Mouse (Mus musculus) 3T3-L1 (cell line): ENCODE results near the gene Dusp15.

Experiments
- DNase-seq: peaks from one replicate; pipeline ENCODE4 v3.0.0-alpha.2; 2015; ENCODE audit warnings: low read depth, low spot score

The Dusp15 gene

DNA sequence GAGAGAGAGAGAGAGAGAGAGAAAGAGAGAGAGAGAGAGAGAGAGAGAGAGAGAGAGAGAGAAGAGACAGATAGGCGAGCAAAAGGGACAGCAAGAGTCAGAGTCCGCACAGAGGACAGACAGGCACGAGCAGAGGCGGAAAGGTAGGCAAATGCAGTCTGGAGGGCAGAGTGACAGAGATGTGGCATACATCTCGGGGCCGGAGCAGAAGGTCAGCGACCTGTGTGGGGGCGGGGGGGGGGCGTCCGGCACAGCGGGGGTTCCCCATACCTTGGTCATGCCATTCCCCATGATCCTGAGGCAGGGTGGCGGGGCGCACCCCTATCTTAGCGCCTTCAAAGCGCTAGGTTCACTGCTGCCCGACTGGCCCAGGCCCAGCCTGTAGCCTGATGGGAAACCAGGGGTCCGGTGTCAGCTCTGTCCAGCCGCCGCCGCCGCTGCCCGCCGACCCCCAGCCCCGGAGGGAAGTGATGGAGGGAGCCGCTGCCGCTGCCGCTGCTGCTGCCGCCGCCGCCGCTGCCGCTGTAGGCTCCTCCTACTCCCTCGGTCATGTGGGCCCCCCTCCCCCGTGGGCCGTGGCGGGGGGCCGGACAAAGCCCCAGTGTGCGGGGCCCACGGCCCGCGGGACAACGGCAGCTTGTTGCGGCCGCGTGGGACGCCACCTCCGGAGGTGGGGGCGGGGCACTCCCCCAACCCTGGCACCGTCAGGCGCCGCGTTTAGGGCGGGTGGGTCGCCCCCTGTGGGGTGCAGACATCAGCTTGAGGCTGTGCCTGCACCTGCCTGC, at the start of gene Dusp15:
Gene Dusp15, minus strand, starts transcription at position 634 of the 785 bp plus-strand sequence.
- DNase-seq, result no peak

DNA sequence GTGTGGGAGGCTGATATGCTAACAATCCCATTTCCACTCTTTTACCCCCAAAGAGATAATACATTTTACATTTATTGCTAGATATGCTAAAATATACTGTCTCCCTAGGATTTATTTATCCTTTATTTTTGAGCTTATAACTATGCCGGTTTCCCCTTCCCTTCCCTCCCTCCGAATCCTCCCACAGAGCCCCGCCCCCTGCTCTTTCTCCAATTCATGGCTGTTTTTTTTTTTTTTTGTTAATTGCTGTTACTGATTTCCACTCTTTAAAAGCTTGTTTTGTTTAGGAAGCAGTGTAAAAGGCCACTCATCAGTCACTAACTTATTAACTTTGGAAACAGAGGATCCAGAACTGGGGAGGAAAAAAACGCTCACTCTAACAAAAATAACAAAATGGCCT, 45.5 kb upstream of the Dusp15 start:
- DNase-seq, result no peak

DNA sequence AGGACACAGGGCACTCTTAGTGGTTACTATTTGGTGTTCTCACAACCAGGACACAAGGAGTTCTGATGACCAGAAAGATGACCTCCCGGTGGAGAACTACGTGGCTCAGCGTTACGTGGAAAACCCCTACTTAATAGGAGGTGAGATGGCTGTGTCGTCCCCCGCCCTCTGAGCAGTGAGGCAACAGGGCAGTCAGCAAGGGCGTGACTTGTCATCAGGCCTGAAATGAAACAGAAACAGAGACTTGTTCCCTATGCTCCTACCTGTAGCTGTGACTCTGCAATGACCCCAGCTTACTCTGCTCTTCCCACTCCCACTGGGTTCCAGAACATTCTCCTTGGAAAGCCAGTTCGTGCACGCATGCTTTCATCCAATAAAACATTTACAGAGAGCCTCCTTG, 40.0 kb upstream of the Dusp15 start:
- no peak for DNase-seq

DNA sequence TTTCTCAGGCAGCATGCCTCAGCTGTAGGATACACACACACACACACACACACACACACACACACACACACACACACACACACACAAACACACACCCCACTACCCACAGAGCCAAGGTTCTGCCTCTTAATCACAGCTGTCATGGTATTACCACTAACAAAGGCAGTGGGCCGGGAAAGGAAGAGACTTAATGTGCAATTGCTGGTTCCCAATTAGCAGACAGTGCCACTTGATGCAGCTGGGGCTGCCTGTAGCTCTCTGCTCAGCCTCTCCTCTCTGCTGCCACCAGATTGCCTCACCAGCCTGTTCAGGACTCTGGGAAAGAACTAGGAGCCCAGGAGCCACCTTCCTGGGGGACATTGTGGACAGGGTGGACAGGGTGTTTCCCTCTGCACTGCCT, 34.1 kb upstream of the Dusp15 start:
- no peak for DNase-seq

DNA sequence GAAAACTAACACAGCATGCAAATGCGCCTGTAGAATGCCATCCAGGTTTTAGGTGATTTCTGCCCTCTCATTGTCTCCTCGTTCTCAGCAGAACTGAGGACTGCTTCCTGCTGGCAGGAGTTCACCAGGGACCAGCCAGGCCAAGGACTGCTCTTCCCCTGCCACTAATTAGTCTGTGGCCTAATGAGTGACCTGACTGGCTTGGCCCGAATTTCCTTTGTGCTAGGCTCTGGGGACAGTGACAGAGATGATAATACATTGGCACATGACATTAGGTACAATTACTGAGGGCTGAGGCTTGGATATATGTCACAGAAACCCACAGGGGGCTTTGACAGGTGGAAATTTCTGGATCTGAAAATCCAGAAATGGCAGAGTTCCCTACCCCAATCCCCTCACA, 25.5 kb upstream of the Dusp15 start:
- no peak for DNase-seq

DNA sequence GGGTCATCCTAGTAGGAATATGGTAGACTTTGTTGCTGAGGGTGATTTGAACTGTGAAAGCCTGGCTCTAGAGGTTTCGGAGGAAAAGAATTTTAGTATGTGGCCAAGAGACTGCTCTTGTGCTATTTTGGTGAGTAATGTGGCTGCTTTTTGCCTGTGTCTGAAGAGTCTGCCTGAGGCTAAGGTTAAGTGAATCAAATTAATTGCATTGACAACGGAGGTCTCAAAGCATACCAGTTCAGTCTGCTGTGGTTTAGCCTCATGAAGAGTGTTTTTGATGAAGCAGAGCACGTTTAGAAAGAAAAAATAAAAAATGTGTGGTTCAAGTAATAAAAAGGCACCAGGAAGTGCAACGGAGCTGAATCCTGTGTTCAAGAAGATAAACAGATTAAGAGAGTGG, 14.1 kb upstream of the Dusp15 start:
- DNase-seq, result peak; percentile 9

DNA sequence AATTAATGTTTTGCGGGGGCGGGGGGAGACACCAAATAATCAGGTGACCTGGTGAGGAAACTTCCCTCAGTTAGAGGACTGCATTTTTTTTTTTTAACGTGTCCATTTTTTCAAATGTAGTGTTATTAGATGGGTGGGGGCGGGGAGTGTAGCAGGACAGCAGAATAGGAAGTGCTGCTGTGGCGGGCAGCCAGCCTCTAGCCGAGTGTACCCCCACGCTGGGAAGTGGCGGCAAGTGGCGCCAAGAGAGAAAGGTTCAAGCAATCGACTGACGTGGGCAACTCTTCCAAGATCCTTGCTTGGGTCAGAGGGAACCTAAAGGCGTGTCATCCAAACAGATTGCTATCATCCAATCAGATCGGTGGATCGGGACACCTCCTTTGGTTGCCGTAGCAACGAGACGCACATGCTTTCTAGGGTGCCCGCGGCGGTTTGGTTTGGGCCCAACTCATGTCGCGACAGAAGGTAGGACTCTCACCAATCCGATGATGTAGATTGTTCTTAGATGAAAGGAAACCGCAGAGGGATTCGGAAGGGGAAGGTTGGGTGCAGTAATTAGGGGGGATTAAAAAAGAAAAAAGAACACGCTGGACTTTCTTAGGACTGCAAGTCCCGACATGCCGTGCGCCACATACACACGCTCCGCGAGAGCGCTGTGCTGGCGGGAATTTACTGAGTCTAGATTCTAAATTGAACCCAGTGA, 10.7 kb upstream of the Dusp15 start, which contains the start of gene Ttll9:
Gene Ttll9, plus strand, starts transcription at position 395 of the 703 bp plus-strand sequence.
- DNase-seq, result no peak

DNA sequence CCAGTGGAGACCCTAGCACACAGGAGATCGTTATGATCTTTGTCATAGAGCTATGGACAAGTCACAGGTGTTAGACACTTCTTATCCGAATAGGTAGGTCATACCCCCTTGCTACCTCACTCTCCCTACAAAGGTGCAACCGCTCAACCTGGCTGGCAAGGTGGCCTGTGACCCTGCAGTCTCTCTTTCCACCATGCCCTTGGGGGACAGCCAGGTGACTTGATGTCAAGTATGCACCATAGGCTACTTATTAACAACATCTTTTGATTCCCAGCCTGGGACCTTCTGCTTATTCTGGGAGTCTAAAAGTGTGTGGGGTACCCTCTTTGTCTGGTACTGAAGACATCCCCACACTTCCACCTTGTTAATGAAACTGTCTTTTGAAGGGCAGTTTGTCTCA, 6.6 kb upstream of the Dusp15 start:
- no peak for DNase-seq

DNA sequence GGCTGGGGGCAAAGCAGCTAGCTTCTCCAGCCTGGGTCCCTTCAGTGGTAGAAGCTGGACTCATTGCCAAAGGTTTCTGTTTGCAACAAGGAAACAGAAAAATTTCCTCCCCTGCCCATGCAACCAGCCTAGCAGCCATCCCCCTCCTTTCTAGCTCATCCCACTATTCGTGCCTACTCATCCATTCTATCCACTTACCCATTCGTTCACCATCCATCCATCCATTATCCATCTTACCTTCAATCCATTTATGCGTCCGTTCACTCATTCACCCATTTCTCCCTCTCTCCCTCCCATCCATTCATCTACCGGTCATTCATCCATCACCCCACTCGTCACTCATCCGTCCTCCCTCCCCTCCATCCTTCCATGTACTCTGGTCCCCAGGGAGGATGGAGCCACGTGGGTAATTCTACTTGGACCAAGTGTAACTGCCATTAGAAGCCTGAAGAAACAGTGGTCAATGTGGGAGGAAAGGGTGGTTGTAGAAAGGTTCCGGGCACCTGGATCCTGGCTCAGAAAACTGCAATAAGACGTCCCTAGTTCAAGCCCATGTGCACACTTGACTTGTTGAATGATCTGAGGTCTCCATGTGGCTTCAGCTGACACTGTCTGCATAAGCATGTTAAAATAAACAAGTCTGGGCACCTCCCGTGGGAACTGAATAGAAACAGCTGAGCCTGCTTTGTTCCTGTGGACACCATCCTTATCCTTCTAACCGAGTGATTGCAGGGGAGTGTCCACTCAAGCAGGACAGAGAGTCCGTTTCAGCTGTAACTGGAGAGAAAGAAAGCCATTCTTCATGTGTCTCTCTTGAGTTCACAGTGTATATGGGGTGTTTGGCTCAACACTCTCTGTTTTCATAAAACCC, 587 bp upstream of the Dusp15 start:
- DNase-seq, result no peak

DNA sequence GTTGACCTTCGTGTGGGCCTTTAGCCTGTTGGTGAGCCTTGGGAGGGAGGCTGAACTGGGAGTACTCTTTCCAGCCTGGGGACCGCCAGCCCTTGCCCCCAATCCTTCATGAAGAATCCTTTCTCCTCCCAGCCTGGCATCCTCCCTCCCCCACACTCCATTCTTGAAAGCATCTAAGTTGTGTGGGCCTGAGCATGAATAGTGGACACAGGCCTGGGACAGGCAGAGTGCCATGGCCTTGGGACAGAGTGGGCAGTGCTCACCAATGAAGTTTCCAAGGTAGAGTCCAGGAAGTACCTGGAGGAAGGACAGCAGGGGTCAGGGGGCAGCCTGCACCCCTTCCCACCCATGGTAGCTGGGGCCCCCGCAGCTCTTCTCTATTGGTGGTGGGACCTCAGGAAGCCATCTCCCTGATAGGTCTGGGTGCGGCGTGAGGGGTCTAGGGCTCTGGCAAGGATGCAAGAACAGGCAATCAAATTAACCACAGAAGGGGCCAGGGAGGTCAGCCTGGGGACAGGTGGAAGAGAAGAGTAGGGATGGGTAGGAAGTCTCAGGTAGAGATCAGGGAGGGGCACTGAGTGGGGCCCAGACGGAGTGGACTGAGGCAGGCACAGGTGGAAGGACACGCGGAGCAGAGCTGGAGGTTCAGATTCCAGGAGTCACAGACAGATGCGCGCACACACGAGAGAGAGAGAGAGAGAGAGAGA, 987 bp downstream of the Dusp15 start:
- no peak for DNase-seq

DNA sequence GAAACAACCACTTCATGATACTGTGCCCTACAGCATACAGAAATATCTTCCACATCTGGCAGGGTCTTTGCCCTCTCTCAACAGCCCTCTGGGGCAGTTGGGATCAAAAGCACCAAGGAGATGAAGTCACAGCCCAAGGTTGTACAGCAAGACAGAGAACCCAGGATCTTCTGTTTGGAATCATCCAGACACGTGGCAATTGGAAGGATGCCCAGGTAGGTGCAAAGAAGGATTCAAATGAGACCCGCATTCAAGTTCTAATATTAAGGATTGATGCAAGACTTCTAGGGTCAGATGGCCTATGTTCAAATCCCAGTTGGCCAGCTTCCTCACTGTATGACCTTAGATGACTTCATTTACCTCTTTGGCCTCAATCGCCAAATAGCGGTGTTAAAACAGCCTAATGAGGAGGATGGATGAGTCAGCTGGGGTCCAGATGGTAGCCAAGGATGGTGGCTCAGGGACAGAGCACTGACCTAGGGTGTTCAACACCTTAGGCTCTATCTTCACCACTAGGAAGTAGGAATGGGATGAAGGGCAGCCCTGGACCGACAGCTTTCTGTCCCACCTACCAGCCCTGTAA, 3.0 kb downstream of the Dusp15 start:
- no peak for DNase-seq

DNA sequence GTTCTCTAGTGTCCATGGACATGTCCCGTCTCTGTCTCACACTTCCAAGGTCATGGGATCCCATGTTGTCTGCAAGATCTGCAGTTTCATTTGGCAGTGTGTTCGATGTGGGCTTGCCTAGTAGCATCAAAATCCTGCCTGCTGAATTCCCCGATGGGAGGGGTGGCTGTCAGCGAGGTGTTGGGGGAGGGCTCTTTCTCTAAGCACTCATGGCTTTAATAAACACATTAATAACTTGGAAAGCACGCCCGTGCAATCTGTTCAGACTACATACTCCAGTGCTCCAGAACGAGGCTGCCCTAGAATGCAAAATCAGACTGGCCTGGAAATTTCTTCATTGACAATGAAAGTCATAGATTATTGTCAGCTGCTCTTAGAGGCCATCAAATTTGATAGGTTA, 4.4 kb downstream of the Dusp15 start:
- no peak for DNase-seq

DNA sequence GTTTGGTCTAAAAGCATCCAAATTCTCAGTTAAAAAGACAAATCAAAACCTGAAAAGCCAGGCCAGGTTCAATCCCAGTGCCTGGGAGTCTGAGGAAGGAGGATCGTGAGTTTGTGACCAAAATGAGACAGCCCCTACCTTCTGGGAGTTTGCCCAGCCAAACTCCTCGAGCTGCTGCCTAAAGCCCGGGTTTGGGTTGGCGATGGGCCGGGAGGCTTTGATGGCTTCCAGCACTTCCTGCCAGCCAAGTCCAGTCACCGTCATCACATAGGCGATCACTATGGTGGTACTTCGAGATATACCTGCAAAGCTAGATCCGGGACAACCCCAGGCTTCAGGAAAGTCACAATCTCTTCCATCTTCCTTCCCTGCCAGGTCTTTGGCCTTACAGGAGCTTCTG, 7.5 kb downstream of the Dusp15 start:
- DNase-seq, result no peak

DNA sequence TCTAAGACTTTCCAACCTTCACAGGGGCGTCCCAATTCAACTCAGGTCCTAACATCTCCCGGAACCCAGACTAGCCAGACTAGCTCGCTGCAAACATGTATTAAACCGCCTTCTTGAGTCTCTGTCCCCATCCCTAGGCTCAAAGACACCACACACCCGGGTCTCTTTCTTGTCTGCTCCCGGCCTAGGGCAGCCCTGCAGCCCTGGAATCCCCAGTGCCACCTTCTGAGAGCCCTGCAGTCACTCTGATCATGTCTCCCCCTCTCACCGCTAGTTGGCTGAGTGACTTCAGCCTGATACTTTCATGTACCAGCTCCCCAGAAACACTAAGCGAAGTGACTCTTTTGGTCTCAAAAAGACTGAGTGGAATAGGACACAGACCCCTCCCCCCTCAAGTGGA, 7.9 kb downstream of the Dusp15 start:
- DNase-seq, result no peak

DNA sequence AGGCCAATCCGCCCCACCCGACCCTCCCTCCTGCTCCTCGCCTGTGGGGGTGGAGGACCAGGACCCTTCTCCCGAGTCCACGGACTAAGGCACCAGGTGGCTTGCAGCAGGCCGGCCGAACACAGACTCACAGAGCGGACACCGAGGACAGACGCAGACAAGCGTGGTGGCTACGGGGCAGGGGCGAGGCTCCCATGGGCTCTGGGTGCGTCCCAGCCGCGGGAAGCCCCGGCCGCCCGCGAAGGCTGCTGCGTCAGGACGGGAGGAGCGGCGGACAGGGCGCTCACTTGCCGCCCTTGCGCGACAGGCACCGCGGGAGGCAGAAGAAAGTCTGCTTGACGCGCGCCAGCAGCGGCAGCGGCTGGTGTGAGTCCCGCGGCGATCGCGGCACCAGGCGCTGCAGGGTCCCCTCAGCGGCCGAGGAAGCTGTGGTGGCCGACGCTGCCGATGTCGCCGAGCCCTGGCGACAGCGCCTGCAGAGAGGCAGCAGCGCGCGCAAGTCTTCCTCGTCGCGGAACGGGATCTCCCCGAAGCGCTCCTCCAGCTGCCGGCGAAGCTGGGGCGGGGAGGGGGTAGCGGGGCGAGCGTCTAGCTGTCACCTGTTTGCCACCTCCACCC, 8.5 kb downstream of the Dusp15 start:
- no peak for DNase-seq

DNA sequence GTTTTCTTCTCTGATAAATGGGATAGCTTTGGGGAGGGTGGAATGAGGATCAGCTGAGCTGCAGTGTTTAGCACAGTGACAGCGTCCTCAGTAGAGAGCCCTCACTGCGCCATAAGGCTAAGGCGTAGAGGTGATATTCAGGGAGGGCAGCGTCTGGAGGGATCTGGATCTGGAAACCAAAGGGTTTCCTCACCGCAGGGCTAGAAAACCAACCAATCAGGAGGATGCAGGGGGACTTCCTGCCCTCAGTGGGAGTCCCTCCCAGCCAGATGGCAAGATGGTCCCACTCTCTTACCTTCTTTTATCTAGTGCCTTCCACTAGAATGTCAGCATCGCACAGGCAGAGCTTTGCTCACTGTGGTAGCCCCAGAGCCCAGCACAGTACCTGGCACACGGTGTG, 9.7 kb downstream of the Dusp15 start:
- DNase-seq, result no peak

DNA sequence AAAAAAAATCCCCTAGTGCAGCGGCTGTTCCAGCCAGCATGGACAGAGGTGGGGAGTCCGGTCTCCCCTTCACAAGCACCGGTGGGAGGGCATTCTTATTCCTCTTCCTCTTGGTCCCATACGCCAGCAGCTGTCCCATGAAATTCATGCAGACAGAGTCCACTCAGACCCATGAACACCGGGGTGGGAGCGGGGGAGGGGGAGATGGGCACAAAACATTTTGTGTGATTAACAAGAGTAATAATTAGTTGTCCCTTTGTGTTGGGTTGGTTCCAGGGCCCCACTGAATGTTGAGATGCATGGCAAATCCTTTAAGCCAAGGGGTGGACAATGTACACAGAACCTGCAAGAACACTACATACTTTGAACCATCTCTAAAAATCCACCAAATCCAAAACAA, 10.4 kb downstream of the Dusp15 start:
- DNase-seq, result no peak

DNA sequence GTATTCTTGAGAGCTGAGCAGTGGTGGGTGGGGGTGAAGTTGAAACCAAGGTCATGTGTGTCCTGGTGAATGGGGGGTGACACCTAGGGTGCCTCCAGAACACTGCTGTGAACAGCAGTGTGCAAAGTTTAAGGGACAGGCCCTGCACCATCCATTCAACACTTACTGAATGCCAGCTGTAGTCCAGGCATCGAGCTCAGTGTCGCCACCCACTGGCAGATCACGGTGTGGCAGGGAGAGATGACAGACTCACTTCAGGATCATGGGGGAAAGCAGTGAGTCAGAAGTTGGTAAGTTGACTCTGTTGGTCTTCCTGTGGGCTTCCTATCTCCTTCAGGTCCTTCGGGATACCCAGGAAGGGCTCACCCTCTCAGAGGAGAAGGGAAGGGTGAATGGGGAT, 11.7 kb downstream of the Dusp15 start:
- DNase-seq, result peak; percentile 74

DNA sequence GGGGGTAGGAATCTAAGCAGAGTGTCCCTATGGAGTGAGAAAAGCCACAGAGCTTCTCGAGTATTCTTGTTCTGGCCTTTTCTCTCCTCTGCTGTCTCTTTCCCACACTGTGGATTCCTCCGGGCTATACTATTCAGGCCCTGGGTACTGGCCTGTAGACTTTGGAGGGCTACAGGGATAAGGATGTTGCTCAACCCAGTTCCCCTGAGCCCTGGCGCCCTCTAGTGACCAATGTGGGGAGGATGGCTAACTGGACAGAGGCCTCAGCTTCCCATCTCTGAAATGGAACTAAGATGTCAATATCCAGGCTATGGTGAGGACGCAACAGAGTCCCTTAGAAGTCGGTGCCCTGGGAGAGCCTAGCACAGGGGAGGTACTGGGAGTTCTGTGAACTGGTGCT, 17.9 kb downstream of the Dusp15 start:
- peak; percentile 95 for DNase-seq

DNA sequence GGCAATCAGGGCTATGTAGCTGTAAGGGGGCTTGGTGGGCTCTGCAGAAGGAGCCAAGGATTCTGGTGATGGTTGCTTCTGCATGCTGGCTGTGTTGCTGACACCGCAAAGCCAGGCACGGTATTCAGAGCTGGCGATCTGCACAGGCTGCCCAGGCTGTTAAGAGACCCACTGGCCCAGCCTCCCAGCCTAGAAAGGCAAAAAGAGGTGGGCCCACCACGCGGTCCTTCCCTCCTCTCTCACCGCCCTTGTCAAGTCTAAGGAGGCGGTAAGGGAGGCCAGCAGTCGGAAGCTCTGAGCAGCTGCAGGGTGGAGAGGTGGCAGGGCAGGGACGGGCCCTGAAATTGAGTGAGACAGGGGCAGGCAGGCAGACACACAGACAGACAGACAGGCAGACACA, 18.4 kb downstream of the Dusp15 start, which contains the start of gene Foxs1:
Gene Foxs1, minus strand, starts transcription at position 161 of the 400 bp plus-strand sequence.
- DNase-seq, result peak; percentile 80
